Mouse (Mus musculus) ES-E14 (cell line): Measurements from ENCODE around the gene Nprl2.

Experiments used
- CHD2 ChIP-seq: IDR thresholded peaks from 2 replicates; pipeline ENCODE4 v1.6.1; 2014; ENCODE audit warnings: mild to moderate bottlenecking, low read depth, low read length, inconsistent platforms
- MAFK ChIP-seq: IDR thresholded peaks from 2 replicates; pipeline ENCODE4 v1.6.1; 2014; ENCODE audit warnings: mild to moderate bottlenecking, low read depth, low read length, inconsistent platforms; ENCODE audit not compliant: insufficient read depth
- ZC3H11A ChIP-seq: IDR thresholded peaks from 2 replicates; pipeline ENCODE4 v1.6.1; 2012; ENCODE audit warnings: low read depth, mild to moderate bottlenecking, inconsistent platforms, low read length, borderline replicate concordance
- ZNF384 ChIP-seq: IDR thresholded peaks from 2 replicates; pipeline ENCODE4 v1.6.1; 2012; ENCODE audit warnings: low read depth, low read length, inconsistent platforms

GRCm38 (mm10) chr9:107493511-107493910, 48.5 kb upstream of the Nprl2 start:
- TF ChIP-seq ZNF384 = no peak
- no peak for TF ChIP-seq CHD2
- no peak for TF ChIP-seq MAFK
- no peak for TF ChIP-seq ZC3H11A
